Mouse (Mus musculus) heart, embryonic 16.5 days (tissue): ENCODE data around the gene H2afx. TPM values are rescaled to one million over a fixed set of nuclear protein-coding genes. Genes with fewer than 3 reads are reported as not detected.
A peak's percentile ranks its signal among the peaks of the same experiment; 100 is the strongest.
"Not testable (repeated sequence)": the region's sequence is repeated elsewhere in the genome, so short reads cannot be mapped to it uniquely, and the experiment has no call there.

Experiments
- ATAC-seq: fragments of 200-750 bp; cut with Nextera tagmentation; replicated peaks from 2 replicates; pipeline ENCODE4 v1.8.0; 2017; ENCODE audit warnings: moderate number of reproducible peaks; ENCODE audit not compliant: insufficient read depth, low FRiP score; ENCODE audit errors: extremely low read depth
- H3K27ac ChIP-seq: fragments of 300-500 bp; sonication (generic); 2 replicates; pipeline ENCODE4 v1.5.1; 2014; ENCODE audit warnings: mild to moderate bottlenecking, low read length, control low read depth, moderate library complexity
- H3K27me3 ChIP-seq: fragments of 300-500 bp; sonication (generic); 2 replicates; pipeline ENCODE4 v1.6.1; 2014; ENCODE audit warnings: low read length, mixed read lengths; ENCODE audit not compliant: control insufficient read depth, insufficient read depth
- H3K36me3 ChIP-seq: fragments of 300-500 bp; sonication (generic); 2 replicates; pipeline ENCODE4 v1.6.1; 2014; ENCODE audit not compliant: control insufficient read depth, insufficient read depth
- H3K4me1 ChIP-seq: fragments of 300-500 bp; sonication (generic); 2 replicates; pipeline ENCODE4 v1.6.1; 2014; ENCODE audit warnings: low read length, mixed read lengths; ENCODE audit not compliant: control insufficient read depth, insufficient read depth
- H3K4me2 ChIP-seq: fragments of 300-500 bp; sonication (generic); 2 replicates; pipeline ENCODE4 v1.6.1; 2014; ENCODE audit warnings: low read depth, mild to moderate bottlenecking, control low read depth, low read length
- H3K4me3 ChIP-seq: fragments of 300-500 bp; sonication (generic); 2 replicates; pipeline ENCODE4 v1.5.1; 2014; ENCODE audit warnings: mild to moderate bottlenecking, control low read depth, low read length
- H3K9ac ChIP-seq: fragments of 300-500 bp; sonication (generic); 2 replicates; pipeline ENCODE4 v1.6.1; 2014; ENCODE audit warnings: low read length, control low read depth
- H3K9me3 ChIP-seq: fragments of 300-500 bp; sonication (generic); replicated peaks from 2 replicates; pipeline ENCODE4 v1.6.1; 2016; ENCODE audit warnings: low read length; ENCODE audit not compliant: control insufficient read depth
- WGBS: fragments of 180-500 bp; shearing (Covaris S2); extraction: QIAGEN DNeasy Blood & Tissue Kit; methylation state at CpG from one replicate; pipeline ENCODE4 v1.1.7; 2014; 5-methylcytosine and 5-hydroxymethylcytosine counted together
- polyA plus RNA-seq: library from polyadenylated mRNA; unstranded; fragments of >200 nt; fragmentation: Nextera tagmentation; extraction: Ambion mirVana; gene quantifications from 2 replicates; pipeline ENCODE4 v1.2.1, GENCODE M21; 2015

The H2afx gene
- polyA plus RNA-seq, 1 experiment from 2014 or later: 186 TPM

DNA sequence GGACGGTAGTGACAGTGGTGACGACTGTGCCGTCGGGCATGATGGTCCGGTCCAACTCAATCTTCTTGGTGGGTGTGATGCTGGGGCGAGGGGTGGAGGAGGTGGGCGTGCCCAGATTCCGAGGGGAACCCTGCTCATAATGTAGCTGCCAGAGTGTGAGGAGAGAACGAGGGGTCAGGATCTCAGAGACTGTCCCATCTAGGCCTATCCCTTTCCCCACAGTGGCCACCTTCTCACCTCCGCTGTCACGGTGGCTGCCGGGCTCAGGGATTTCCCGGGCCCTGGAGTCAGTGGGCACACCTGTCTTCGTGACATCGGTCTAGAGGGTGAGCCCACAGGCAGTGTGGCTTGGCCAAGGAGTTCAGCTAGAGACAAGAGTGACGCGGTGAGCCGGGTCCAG is 19.6 kb upstream of the H2afx start:
- WGBS: 89% methylated on average over 18 of the region's 18 CpGs

DNA sequence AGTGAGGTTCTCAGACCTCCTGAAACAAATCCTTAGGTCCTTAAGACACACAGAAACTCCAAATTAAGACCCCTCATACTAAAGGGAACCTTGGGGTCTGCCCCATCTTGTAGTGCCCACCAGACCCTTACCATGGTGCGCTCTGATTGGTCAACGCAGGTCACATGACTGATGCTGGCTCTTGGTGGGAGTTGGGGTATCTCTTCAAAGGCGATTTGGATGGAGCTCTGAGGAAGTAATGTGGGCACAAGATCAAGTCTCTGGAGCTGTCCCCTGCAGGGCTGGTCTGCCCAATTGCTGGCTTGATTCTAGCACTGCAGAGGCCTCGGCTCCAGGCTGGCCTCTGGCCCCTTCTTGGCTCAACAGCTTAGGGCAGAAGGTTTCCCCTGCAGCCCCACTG is 17.0 kb upstream of the H2afx start:
- Histone ChIP-seq H3K36me3 (peaks cover 20% of the 10 kb centered on the region), H3K9ac (no peak overlapping the region), H3K4me1 (peaks cover 23% of the 10 kb centered on the region), H3K27ac (no peak overlapping the region), H3K4me2 (no peak overlapping the region), H3K9me3 (no peaks in the 10 kb centered on the region), H3K27me3 (no peaks in the 10 kb centered on the region), H3K4me3 (no peak overlapping the region)
- no peak for ATAC-seq
- WGBS: 72% methylated on average over 4 of the region's 4 CpGs

More for the DNA sequence above, 19.6 kb upstream of the H2afx start:
- no peak overlapping the region for H3K4me3 ChIP-seq
- H3K9ac ChIP-seq: no peak overlapping the region
- no peak overlapping the region for H3K4me2 ChIP-seq
- H3K27ac ChIP-seq: no peak overlapping the region
- H3K4me1 ChIP-seq: peaks cover 18% of the 10 kb centered on the region
- ATAC-seq: no peak
- no peaks in the 10 kb centered on the region for H3K9me3 ChIP-seq
- H3K27me3 ChIP-seq: no peaks in the 10 kb centered on the region
- H3K36me3 ChIP-seq: peaks cover 22% of the 10 kb centered on the region

DNA sequence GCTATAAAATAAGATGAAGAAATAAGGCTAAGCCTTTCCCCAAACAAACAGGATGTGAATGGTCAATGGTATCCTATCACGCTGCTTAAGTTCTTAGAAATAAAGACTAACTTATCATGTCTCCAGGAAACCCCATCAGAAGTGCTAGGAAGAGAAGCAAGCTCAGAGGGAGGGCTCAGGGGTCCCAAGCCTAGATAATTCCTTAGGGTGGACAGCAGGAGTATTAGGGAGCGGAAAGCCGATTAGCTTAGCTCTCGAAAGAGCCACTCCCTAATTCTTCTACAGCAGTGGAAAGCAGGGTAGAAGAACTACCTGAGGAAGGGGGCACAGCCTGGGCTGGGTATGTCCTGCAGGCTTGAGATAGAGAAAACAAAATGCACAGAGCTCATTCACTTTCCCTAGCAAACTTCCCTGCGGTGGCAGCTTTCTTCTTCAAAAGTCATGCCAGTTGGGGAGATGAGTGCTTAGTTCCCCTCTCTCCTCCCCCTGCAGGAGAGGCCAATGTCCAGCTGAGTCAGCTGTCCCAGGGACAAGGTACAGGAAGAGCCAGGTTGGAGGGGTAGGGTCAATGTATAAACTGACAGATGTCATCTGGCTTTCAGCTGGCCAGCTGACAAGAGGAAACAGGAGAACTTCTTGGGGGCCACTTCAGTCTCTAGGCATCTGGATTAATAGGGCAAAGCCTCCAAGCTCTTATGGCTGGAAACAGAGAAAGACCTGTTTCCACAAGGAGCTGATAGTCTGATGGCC is 16.2 kb upstream of the H2afx start:
- ATAC-seq: no peak
- Histone ChIP-seq H3K27ac (peak overlapping the region; percentile 16; the same call in 1 of the 2 replicates), H3K9me3 (no peaks in the 10 kb centered on the region), H3K27me3 (no peaks in the 10 kb centered on the region), H3K4me2 (peak overlapping the region; percentile 77), H3K4me3 (peak overlapping the region; percentile 62), H3K4me1 (peaks cover 23% of the 10 kb centered on the region), H3K36me3 (peaks cover 19% of the 10 kb centered on the region), H3K9ac (peak overlapping the region; percentile 74)
- WGBS: 59% methylated on average over 5 of the region's 5 CpGs

DNA sequence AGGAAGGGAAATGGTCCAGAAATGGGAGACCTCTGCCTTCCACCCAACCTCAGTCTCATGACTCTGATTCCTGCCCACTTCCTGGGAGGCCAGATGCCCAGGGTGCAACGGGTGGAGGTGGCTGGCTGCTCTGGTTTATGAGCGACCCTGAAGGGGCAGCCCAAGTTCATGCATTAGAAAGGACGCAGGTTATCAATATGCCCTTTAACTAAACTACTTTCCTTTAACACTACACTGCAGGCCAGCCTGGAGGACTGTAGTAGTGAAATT is 15.7 kb upstream of the H2afx start:
- H3K4me1 ChIP-seq: peaks cover 23% of the 10 kb centered on the region
- WGBS: 32% methylated on average over 3 of the region's 3 CpGs
- ATAC-seq: no peak

DNA sequence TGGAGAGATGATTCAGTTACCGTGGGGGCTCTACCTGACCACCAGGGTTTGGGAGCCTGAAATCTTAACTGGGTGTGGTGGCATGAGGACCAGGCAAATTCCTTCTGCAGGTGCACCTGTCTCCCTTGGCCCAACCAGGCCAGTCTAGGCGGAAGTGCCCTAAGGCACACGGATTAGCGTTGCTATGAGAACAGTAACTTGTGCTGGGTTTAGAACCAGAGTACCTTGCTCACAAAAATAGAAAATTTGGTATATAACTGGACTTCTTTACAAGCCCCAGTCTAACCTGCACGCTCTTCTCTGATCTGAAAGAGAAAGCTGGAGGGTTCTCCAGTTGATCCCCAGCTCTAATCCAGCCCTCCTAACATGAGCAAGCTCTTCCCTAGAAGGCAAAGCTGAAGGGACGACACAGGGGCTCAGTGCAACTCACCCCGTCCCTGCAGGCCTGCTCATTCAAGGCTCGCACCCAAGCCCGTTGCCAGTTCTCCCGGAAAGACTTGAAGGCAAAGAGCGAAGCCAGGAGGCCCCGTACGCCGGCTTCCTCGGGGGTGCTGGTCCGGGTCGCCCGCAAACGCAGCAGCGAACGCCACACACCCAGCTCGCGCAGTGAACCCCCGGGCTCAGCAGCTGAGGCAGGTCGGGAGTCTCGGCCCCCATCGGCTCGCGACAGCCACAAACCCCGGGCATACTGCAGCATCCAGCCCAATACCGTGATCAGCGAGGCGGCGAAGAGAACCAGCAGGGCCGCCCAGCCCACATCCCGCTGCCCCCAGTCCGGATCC is 15.2 kb upstream of the H2afx start:
- peak overlapping the region; percentile 2 for H3K27ac ChIP-seq
- peaks cover 13% of the 10 kb centered on the region for H3K36me3 ChIP-seq
- peak; percentile 11; the same call in 1 of the 2 replicates for ATAC-seq
- no peaks in the 10 kb centered on the region for H3K27me3 ChIP-seq
- H3K4me2 ChIP-seq: peak overlapping the region; percentile 77
- WGBS: 4% methylated on average over 37 of the region's 37 CpGs
- peak overlapping the region; percentile 74 for H3K9ac ChIP-seq
- H3K4me1 ChIP-seq: peaks cover 23% of the 10 kb centered on the region
- peak overlapping the region; percentile 62 for H3K4me3 ChIP-seq
- H3K9me3 ChIP-seq: no peaks in the 10 kb centered on the region

More for the DNA sequence above, 15.7 kb upstream of the H2afx start:
- Histone ChIP-seq H3K4me2 (peak overlapping the region; percentile 77), H3K36me3 (peaks cover 14% of the 10 kb centered on the region), H3K4me3 (peak overlapping the region; percentile 62), H3K27me3 (no peaks in the 10 kb centered on the region), H3K9me3 (no peaks in the 10 kb centered on the region), H3K9ac (peak overlapping the region; percentile 74), H3K27ac (no peak overlapping the region)

DNA sequence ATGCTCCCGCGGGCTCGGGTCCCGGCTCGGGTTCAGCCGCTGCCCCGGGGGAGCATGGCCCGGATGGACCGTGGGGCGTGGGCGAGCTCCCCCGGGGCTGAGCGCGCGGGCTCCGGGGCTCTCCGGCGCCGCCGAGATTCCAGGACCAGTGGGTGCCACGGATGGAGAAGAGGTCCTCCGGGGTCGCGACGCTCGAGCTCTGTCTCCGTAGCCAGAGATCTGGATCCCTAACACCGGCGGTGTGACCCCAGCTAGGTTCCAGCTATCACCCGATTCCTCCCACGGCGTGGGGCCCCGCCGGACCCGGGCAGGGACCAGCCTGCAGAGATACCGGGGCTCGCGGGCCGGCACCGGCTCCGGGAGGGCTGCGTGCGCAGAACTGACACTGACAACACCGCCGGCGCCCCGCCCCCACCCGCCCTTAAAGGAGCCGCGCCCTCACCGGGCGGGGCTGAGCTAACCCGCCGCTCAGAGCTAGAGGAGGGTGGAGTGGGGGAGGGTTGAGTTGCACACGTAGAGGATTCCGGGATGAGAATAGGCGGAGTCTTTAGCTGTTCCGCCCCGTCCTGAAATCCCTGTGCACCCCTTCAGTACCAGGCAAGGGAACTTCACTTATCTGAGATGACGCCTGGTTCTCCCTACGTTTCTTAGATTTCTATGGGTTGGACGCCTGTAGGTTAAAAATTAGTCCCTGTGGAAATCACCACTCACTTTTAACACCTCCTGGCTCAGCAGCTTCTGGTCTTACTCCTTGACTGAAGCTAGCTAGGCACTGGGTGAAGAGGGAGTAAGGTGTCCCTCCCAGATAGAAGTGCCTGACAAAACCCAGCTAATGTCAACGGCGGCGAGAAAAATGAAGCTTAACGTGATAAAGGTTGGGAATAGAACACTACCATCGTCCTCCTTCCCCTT is 14.4 kb upstream of the H2afx start, which contains the start of gene C2cd2l:
TSS of gene C2cd2l (minus strand) at position 399 of the 912 bp plus-strand sequence.
- H3K27me3 ChIP-seq: no peaks in the 10 kb centered on the region
- peak within 1 kb of the TSS; percentile 77 for H3K9ac ChIP-seq
- no peaks in the 10 kb centered on the region for H3K9me3 ChIP-seq
- peak; percentile 99 for ATAC-seq
- H3K36me3 ChIP-seq: peaks cover 6% of the 10 kb centered on the region
- H3K4me2 ChIP-seq: peak within 1 kb of the TSS; percentile 88
- H3K4me3 ChIP-seq: peak within 1 kb of the TSS; percentile 62
- under 1% methylated on average over 63 of the region's 67 CpGs for WGBS
- peaks cover 23% of the 10 kb centered on the region for H3K4me1 ChIP-seq
- H3K27ac ChIP-seq: peak within 1 kb of the TSS; percentile 87

DNA sequence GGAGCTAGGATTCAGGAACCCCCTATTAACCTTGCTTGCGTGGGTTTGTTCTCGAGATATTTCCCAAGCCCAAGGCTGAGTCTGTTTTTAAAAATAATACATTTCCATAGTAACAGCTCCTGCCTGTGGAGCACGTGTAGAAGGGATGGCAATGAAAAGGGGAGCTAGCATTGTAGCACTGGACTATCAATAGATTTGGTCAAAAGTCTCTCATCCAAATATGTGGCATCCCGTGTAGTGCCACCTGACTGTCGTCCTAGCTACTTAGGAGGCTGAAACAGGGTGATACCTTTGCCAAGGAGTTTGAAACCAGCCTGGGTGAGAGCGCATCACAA is 13.7 kb upstream of the H2afx start:
- Histone ChIP-seq H3K27ac (peak overlapping the region; percentile 87), H3K27me3 (no peaks in the 10 kb centered on the region), H3K9me3 (no peaks in the 10 kb centered on the region), H3K9ac (peak overlapping the region; percentile 77), H3K36me3 (peaks cover 5% of the 10 kb centered on the region), H3K4me1 (peaks cover 23% of the 10 kb centered on the region), H3K4me3 (peak overlapping the region; percentile 62), H3K4me2 (peak overlapping the region; percentile 88)
- 16% methylated on average over 6 of the region's 6 CpGs for WGBS
- ATAC-seq: no peak

DNA sequence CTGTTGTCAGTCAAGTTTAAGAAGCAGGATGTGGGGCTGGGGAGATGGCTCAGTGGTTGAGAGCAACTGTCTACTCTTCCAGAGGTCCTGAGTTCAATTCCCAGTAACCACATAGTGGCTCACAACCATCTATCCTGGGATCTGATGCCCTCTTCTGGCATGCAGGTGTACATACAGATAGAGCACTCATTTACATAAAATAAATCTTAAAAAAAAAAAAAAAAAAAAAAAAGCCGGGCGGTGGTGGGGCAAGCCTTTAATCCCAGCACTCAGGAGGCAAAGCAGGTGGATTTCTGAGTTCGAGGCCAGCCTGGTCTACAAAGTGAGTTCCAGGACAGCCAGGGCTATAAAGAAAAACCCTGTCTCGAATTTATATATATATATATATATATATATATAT is 10.8 kb upstream of the H2afx start:
- H3K36me3 ChIP-seq, H3K27me3 ChIP-seq, H3K4me3 ChIP-seq, H3K9me3 ChIP-seq, H3K27ac ChIP-seq, H3K9ac ChIP-seq, H3K4me2 ChIP-seq, ATAC-seq: not testable (repeated sequence)
- peaks cover 21% of the 10 kb centered on the region for H3K4me1 ChIP-seq
- 67% methylated on average over 4 of the region's 4 CpGs for WGBS
